Mouse (Mus musculus) ovary, postnatal 10 days (tissue): ENCODE results near the gene Ccdc159.
A peak's percentile ranks its signal among the peaks of the same experiment; 100 is the strongest.

Experiments
- DNase-seq: peaks from one replicate; pipeline ENCODE4 v3.0.0; 2022; ENCODE audit warnings: low spot score

Ccdc159 gene

GRCm38 (mm10) chr9:21961366-21961980 lies 34.2 kb downstream of the Ccdc159 start:
- DNase-seq = no peak

GRCm38 (mm10) chr9:21962010-21962409 lies 34.7 kb downstream of the Ccdc159 start:
- no peak for DNase-seq

- DNase-seq = peak; percentile 36
These were observed 35.3 kb downstream of the Ccdc159 start for GRCm38 (mm10) chr9:21962416-21963059.

GRCm38 (mm10) chr9:21963417-21963816 lies 36.1 kb downstream of the Ccdc159 start, which contains the start of gene Epor:
TSS of gene Epor (minus strand) at chr9:21963506.
- DNase-seq = no peak

- DNase-seq = no peak
These were observed 41.6 kb downstream of the Ccdc159 start for GRCm38 (mm10) chr9:21968883-21969282.

DNA sequence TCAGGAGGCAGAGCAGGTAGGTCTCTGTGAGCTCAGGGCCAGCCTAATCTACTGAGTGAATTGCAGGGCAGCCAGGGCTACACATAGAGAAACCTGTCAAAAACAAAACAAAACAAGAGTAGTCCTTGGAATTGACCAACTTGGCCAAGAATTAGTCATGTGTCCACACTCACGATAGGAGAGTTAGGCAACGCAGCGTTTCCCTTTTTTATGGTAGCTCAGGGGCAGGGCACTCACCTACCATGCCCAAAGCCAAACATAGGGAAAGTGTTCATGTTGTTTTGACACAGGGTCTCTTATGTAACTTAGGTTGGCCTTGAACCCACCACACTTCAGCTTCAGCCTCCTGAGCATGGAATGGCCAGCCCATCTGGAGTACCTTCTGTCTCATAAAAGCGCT lies 42.0 kb downstream of the Ccdc159 start:
- no peak for DNase-seq

GRCm38 (mm10) chr9:21976626-21977175 lies 49.4 kb downstream of the Ccdc159 start:
- DNase-seq = no peak

- no peak for DNase-seq
These were observed 50.1 kb downstream of the Ccdc159 start for GRCm38 (mm10) chr9:21977331-21977730.

DNA sequence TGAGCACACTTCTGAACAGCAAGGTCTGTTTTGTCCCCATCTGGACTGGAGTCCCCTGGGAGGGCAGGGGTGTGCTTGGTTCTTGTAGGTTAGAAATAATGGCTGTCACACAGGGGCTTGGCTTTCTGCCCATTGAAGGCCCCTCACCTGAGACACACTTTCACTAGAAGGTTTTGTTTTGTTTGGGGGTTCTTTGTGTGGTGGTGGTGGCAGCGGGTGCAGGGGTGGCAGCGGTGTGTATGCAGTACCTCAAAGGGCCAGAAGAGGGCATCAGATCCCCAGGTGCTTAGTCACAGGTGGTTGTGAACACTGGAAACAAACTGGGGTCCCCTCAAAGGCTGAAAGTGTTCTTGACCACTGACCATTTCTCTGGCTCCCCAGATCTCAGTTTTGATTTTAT lies 50.7 kb downstream of the Ccdc159 start:
- no peak for DNase-seq

DNA sequence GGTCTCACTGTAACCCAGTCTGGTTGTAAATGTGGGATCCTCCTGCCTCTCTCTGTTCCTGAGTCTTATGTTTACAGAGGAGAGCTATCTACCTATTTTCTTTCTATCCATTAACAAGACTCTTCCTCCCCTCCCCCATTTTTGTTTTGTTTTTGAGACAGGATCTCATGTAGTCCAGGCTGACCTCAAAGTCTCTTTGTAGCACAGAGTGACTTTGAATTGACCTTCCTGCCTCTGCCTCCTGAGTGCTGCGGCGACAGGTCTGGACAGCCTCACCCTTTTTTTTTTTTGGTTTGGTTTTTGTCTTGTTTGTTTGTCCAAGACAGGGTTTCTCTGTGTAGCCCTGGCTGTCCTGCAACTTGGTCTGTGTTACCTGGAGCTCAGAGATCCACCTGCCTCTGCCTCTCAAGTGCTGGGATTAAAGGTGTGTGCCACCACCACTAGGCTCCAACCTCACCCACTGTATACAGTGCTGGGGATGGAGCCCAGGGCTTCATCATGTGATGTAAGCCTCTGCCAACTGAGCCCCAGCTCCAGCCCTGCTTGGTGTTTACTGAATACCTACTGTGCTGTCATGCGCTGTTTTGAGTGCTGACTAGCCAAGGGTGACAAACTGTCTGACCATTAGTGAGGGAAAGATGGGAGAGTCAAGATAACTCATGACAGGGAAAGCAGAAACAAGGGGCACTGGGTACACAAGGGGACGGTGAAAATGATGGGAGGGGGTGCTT lies 51.3 kb downstream of the Ccdc159 start:
- no peak for DNase-seq

DNA sequence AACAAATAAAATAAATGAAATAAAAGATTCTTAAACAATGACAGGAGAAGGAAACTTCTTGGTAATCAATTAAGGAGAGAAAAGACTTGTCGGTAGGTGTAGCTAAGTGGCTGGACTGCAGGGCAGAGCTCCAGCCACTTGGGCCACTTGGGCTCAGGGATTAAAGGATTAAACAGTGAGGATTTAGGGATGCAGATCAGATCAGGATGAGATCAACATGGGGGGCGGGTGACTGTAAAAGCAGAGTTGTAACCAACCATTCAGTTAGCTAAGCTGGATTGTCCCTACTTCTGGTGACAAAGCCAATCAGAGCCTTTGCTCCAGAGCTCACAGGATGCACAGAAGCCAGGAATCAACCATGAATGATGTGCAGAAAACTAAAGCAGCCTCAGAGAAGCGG lies 56.6 kb downstream of the Ccdc159 start:
- DNase-seq = no peak
